Mouse (Mus musculus) heart, embryonic 12.5 days (tissue): Measurements from ENCODE around the gene Cox5a. TPM values are rescaled to one million over a fixed set of nuclear protein-coding genes. Genes with fewer than 3 reads are reported as not detected.

ENCODE experiments used
- ATAC-seq: fragments of 200-750 bp; cut with Nextera tagmentation; 2 replicates; pipeline ENCODE4 v1.8.0; 2017; ENCODE audit warnings: moderate TSS enrichment, moderate library complexity; ENCODE audit not compliant: insufficient number of reproducible peaks, low FRiP score
- H3K27ac ChIP-seq: fragments of 300-500 bp; sonication (generic); 2 replicates; pipeline ENCODE4 v1.5.1; 2016; ENCODE audit warnings: mild to moderate bottlenecking, moderate library complexity; ENCODE audit not compliant: poor library complexity, severe bottlenecking
- H3K27me3 ChIP-seq: fragments of 300-500 bp; sonication (generic); replicated peaks from 2 replicates; pipeline ENCODE4 v1.6.1; 2016; ENCODE audit warnings: mild to moderate bottlenecking, moderate library complexity
- H3K36me3 ChIP-seq: fragments of 300-500 bp; sonication (generic); 2 replicates; pipeline ENCODE4 v1.6.1; 2016; ENCODE audit warnings: mild to moderate bottlenecking, moderate library complexity
- H3K4me1 ChIP-seq: fragments of 300-500 bp; sonication (generic); replicated peaks from 2 replicates; pipeline ENCODE4 v1.6.1; 2016; ENCODE audit warnings: mild to moderate bottlenecking
- H3K4me2 ChIP-seq: fragments of 300-500 bp; sonication (generic); 2 replicates; pipeline ENCODE4 v1.6.1; 2016; ENCODE audit warnings: mild to moderate bottlenecking, moderate library complexity
- H3K4me3 ChIP-seq: fragments of 300-500 bp; sonication (generic); 2 replicates; pipeline ENCODE4 v1.5.1; 2016; ENCODE audit warnings: mild to moderate bottlenecking
- H3K9ac ChIP-seq: fragments of 300-500 bp; sonication (generic); 2 replicates; pipeline ENCODE4 v1.6.1; 2016; ENCODE audit warnings: mild to moderate bottlenecking, moderate library complexity
- H3K9me3 ChIP-seq: fragments of 300-500 bp; sonication (generic); replicated peaks from 2 replicates; pipeline ENCODE4 v1.6.1; 2016; ENCODE audit warnings: mild to moderate bottlenecking, moderate library complexity
- WGBS: fragments of 180-500 bp; shearing (Covaris S2); methylation state at CpG from one replicate; pipeline ENCODE4 v1.1.7; 2016; 5-methylcytosine and 5-hydroxymethylcytosine counted together
- polyA plus RNA-seq: library from polyadenylated mRNA; unstranded; fragments of >200 nt; fragmentation: Nextera tagmentation; extraction: Ambion mirVana; gene quantifications from 2 replicates; pipeline ENCODE4 v1.2.1, GENCODE M21; 2016

The Cox5a gene
- polyA plus RNA-seq, 1 experiment from 2014 or later, result 1,377 TPM

GRCm38 (mm10) chr9:57562896-57563372 lies 41.9 kb downstream of the Cox5a start:
- no peak for ATAC-seq
- Histone ChIP-seq H3K4me3 (no peak overlapping the region), H3K9ac (0 out of 2 replicates have a peak overlapping the region, but pooled peaks have one; percentile 40), H3K36me3 (peaks cover under 1% of the 10 kb centered on the region), H3K9me3 (no peaks in the 10 kb centered on the region), H3K4me2 (peak overlapping the region; percentile 24), H3K4me1 (peaks cover 47% of the 10 kb centered on the region), H3K27me3 (no peaks in the 10 kb centered on the region), H3K27ac (0 out of 2 replicates have a peak overlapping the region, but pooled peaks have one; percentile 14)
- WGBS, result 47% methylated on average over 4 of the region's 4 CpGs

- Histone ChIP-seq H3K4me3 (no peak overlapping the region), H3K9ac (no peak overlapping the region), H3K27ac (no peak overlapping the region), H3K9me3 (no peaks in the 10 kb centered on the region), H3K4me1 (peaks cover 57% of the 10 kb centered on the region), H3K4me2 (no peak overlapping the region), H3K36me3 (peaks cover 17% of the 10 kb centered on the region), H3K27me3 (no peaks in the 10 kb centered on the region)
- 90% methylated on average over 6 of the region's 6 CpGs for WGBS
- no peak for ATAC-seq
Measured at GRCm38 (mm10) chr9:57564609-57565008, 43.5 kb downstream of the Cox5a start.

GRCm38 (mm10) chr9:57565741-57566221 lies 44.7 kb downstream of the Cox5a start:
- ATAC-seq, result no peak
- peaks cover 53% of the 10 kb centered on the region for H3K4me1 ChIP-seq
- H3K36me3 ChIP-seq, result peaks cover 25% of the 10 kb centered on the region
- H3K4me2 ChIP-seq, result peak overlapping the region; percentile 5; the same call in 1 of the 2 replicates
- 39% methylated on average over 10 of the region's 10 CpGs for WGBS
- 0 out of 2 replicates have a peak overlapping the region, but pooled peaks have one; percentile 6 for H3K9ac ChIP-seq
- no peak overlapping the region; the same call in 1 of the 2 replicates for H3K27ac ChIP-seq
- H3K4me3 ChIP-seq, result no peak overlapping the region
- H3K9me3 ChIP-seq, result no peaks in the 10 kb centered on the region
- H3K27me3 ChIP-seq, result no peaks in the 10 kb centered on the region

- Histone ChIP-seq H3K36me3 (peaks cover 34% of the 10 kb centered on the region), H3K4me3 (no peak overlapping the region), H3K9ac (no peak overlapping the region), H3K4me2 (no peak overlapping the region), H3K9me3 (no peaks in the 10 kb centered on the region), H3K27ac (no peak overlapping the region), H3K27me3 (no peaks in the 10 kb centered on the region), H3K4me1 (peaks cover 46% of the 10 kb centered on the region)
- no peak for ATAC-seq
- WGBS, result 59% methylated on average over 8 of the region's 8 CpGs
Measured at GRCm38 (mm10) chr9:57566846-57567245, 45.8 kb downstream of the Cox5a start.

GRCm38 (mm10) chr9:57568500-57568899 lies 47.4 kb downstream of the Cox5a start:
- Histone ChIP-seq H3K27ac (peak overlapping the region; percentile 42), H3K4me1 (peaks cover 32% of the 10 kb centered on the region), H3K9me3 (no peaks in the 10 kb centered on the region), H3K36me3 (peaks cover 42% of the 10 kb centered on the region), H3K4me3 (no peak overlapping the region), H3K27me3 (no peaks in the 10 kb centered on the region), H3K4me2 (no peak overlapping the region), H3K9ac (no peak overlapping the region)
- WGBS, result 75% methylated on average over 6 of the region's 6 CpGs
- no peak for ATAC-seq

GRCm38 (mm10) chr9:57574397-57574796 lies 53.3 kb downstream of the Cox5a start:
- H3K27me3 ChIP-seq, result no peaks in the 10 kb centered on the region
- no peak overlapping the region for H3K9ac ChIP-seq
- 0 out of 2 replicates have a peak, but pooled peaks cover 5% of the 10 kb centered on the region for H3K4me1 ChIP-seq
- H3K4me2 ChIP-seq, result no peak overlapping the region
- no peaks in the 10 kb centered on the region for H3K9me3 ChIP-seq
- H3K4me3 ChIP-seq, result no peak overlapping the region
- H3K27ac ChIP-seq, result no peak overlapping the region
- no peak for ATAC-seq
- peaks cover 57% of the 10 kb centered on the region for H3K36me3 ChIP-seq

- H3K27me3 ChIP-seq, result no peaks in the 10 kb centered on the region
- 64% methylated on average over 3 of the region's 3 CpGs for WGBS
Measured at GRCm38 (mm10) chr9:57575577-57575976, 54.5 kb downstream of the Cox5a start.

GRCm38 (mm10) chr9:57577144-57577849 lies 56.2 kb downstream of the Cox5a start:
- H3K9me3 ChIP-seq, result no peaks in the 10 kb centered on the region
- H3K36me3 ChIP-seq, result peaks cover 62% of the 10 kb centered on the region
- 0 out of 2 replicates have a peak, but pooled peaks have one; percentile 11 for ATAC-seq
- H3K9ac ChIP-seq, result no peak overlapping the region
- no peak overlapping the region for H3K27ac ChIP-seq
- no peak overlapping the region for H3K4me2 ChIP-seq
- H3K4me1 ChIP-seq, result 0 out of 2 replicates have a peak, but pooled peaks cover 5% of the 10 kb centered on the region
- 66% methylated on average over 6 of the region's 6 CpGs for WGBS
- H3K27me3 ChIP-seq, result no peaks in the 10 kb centered on the region
- no peak overlapping the region for H3K4me3 ChIP-seq

More at GRCm38 (mm10) chr9:57575577-57575976, 54.5 kb downstream of the Cox5a start:
- Histone ChIP-seq H3K27ac (no peak overlapping the region), H3K36me3 (peaks cover 59% of the 10 kb centered on the region), H3K4me2 (no peak overlapping the region), H3K9me3 (no peaks in the 10 kb centered on the region), H3K4me3 (no peak overlapping the region), H3K9ac (no peak overlapping the region), H3K4me1 (0 out of 2 replicates have a peak, but pooled peaks cover 5% of the 10 kb centered on the region)
- ATAC-seq, result no peak

Other genes starting within 250 kb of the Cox5a start
- 19.4 and 20.2 TPM in 2 replicates for gene Ppcdc, start 81.2 kb upstream of the Cox5a start, polyA plus RNA-seq
- 11.8 and 12.3 TPM in 2 replicates for gene Scamp5, start 53.2 kb upstream of the Cox5a start, polyA plus RNA-seq
- gene Rpp25, start 17.2 kb upstream of the Cox5a start, polyA plus RNA-seq, result 12.9 and 14.2 TPM in 2 replicates
- gene Fam219b, start 16.3 kb downstream of the Cox5a start, polyA plus RNA-seq, result 12.8 TPM in 2 replicates
- gene Mpi, start 31.5 kb downstream of the Cox5a start, polyA plus RNA-seq, result 75.6 and 82.6 TPM in 2 replicates
- gene Scamp2, start 39.7 kb downstream of the Cox5a start, polyA plus RNA-seq, result 52.5 and 55.6 TPM in 2 replicates
- gene Ulk3, start 68.2 kb downstream of the Cox5a start, polyA plus RNA-seq, result 18.1 and 19.5 TPM in 2 replicates
- gene Cplx3, start 85.0 kb downstream of the Cox5a start, polyA plus RNA-seq, result not detected in 2 replicates
- gene Lman1l, start 99.5 kb downstream of the Cox5a start, polyA plus RNA-seq, result not detected in 2 replicates
- 16.4 TPM in 2 replicates for gene Csk, start 132.4 kb downstream of the Cox5a start, polyA plus RNA-seq
- not detected in 2 replicates for gene Cyp1a2, start 162.4 kb downstream of the Cox5a start, polyA plus RNA-seq
- gene Cyp1a1, start 166.7 kb downstream of the Cox5a start, polyA plus RNA-seq, result not detected in 2 replicates
- 21.2 and 21.3 TPM in 2 replicates for gene Edc3, start 187.3 kb downstream of the Cox5a start, polyA plus RNA-seq
- 67.0 and 68.1 TPM in 2 replicates for gene Clk3, start 244.6 kb downstream of the Cox5a start, polyA plus RNA-seq